Mouse (Mus musculus): ENCODE data around the gene Ctr9. TPM values are rescaled to one million over a fixed set of nuclear protein-coding genes. Genes with fewer than 3 reads are reported as not detected.

The Ctr9 gene
- polyA plus RNA-seq, 1 experiment: 16.5 TPM

- Histone ChIP-seq H3K27me3 (ENCODE audit: control insufficient read depth, insufficient read depth, insufficient read length) (no peaks in the 10 kb centered on the region), H3K36me3 (ENCODE audit: control insufficient read depth, insufficient read depth) (peaks cover 36% of the 10 kb centered on the region)
- no peak for TF ChIP-seq CEBPB (IDR thresholded peaks at IDR 0.05; ENCODE audit: insufficient read depth, poor library complexity, severe bottlenecking)
- peak; percentile 93 for TF ChIP-seq POLR2A (IDR thresholded peaks at IDR 0.05; ENCODE audit: insufficient read length, low read depth)
- peak in 1 of 3 experiments; percentile 29 for TF ChIP-seq MYOD1 (IDR thresholded peaks at IDR 0.05; ENCODE audit: control insufficient read depth in 1 of 3, insufficient read length in 2 of 3, low read depth in 2 of 3)
- TF ChIP-seq MAX (IDR thresholded peaks at IDR 0.05; ENCODE audit: low read depth): no peak
- peak; percentile 26 for TF ChIP-seq REST (IDR thresholded peaks at IDR 0.05; ENCODE audit: insufficient read depth, insufficient read length)
- TF ChIP-seq POLR2AphosphoS2 (IDR thresholded peaks at IDR 0.05; ENCODE audit: insufficient read length, low read depth): peak; percentile 96
- peak; percentile 52 for TF ChIP-seq SRF (IDR thresholded peaks at IDR 0.05; ENCODE audit: control insufficient read depth, insufficient read length, low read depth)
- no peak for TF ChIP-seq MYOG (IDR thresholded peaks at IDR 0.05; ENCODE audit: control insufficient read depth in 1 of 3, insufficient read depth in 1 of 3, insufficient read length in 2 of 3, low read depth in 2 of 3)
Observed at GRCm38 (mm10) chr7:111082822-111083732, 54.3 kb downstream of the Ctr9 start, which contains the start of gene Eif4g2. Gene Eif4g2, minus strand, starts transcription at chr7:111083030.

DNA sequence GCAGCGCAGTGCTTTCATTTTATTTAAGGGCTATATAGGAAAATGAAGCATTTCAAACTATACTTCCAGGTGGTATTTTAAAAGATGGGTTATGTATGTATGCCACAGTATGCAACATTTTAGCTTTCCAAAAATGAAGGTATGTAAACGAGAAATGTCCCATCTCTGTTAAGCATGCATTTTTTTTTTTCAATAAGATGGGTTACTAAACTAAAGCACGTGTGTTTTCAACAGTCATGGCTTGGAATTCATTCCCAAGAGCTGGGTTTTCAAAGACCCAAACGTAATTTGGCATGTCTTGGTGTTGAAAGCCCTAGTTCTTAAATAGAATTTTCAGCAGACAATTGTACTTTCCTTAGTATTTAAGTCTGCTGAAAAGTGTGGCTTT lies 55.0 kb downstream of the Ctr9 start:
- peak overlapping the region; percentile 96 for H3K4me3 ChIP-seq
- peaks cover 30% of the 10 kb centered on the region for H3K36me3 ChIP-seq (ENCODE audit: control insufficient read depth, insufficient read depth)
- peaks cover 44% of the 10 kb centered on the region for H3K79me2 ChIP-seq (ENCODE audit: control insufficient read depth, insufficient read depth)
- peak overlapping the region; percentile 92 for H3ac ChIP-seq (ENCODE audit: control insufficient read depth, insufficient read length)
- H3K4me2 ChIP-seq (ENCODE audit: low read depth): peak overlapping the region; percentile 93
- no peak for TF ChIP-seq REST (IDR thresholded peaks at IDR 0.05; ENCODE audit: insufficient read depth, insufficient read length)
- no peak for TF ChIP-seq MAX (IDR thresholded peaks at IDR 0.05; ENCODE audit: low read depth)
- TF ChIP-seq E2F4 (IDR thresholded peaks at IDR 0.05; ENCODE audit: insufficient read depth): no peak
- TF ChIP-seq TCF12 (IDR thresholded peaks at IDR 0.05; ENCODE audit: insufficient read depth, poor library complexity, severe bottlenecking): no peak
- TF ChIP-seq CEBPB (IDR thresholded peaks at IDR 0.05; ENCODE audit: insufficient read depth, poor library complexity, severe bottlenecking): no peak
- TF ChIP-seq MYOD1 (IDR thresholded peaks at IDR 0.05; ENCODE audit: control insufficient read depth in 1 of 3, insufficient read length in 2 of 3, low read depth in 2 of 3): no peak
- TF ChIP-seq POLR2A (IDR thresholded peaks at IDR 0.05; ENCODE audit: insufficient read length, low read depth): no peak
- TF ChIP-seq MYOG (IDR thresholded peaks at IDR 0.05; ENCODE audit: control insufficient read depth in 1 of 3, insufficient read depth in 1 of 3, insufficient read length in 2 of 3, low read depth in 2 of 3): no peak
- TF ChIP-seq USF1 (IDR thresholded peaks at IDR 0.05; ENCODE audit: low read depth): no peak
- TF ChIP-seq SRF (IDR thresholded peaks at IDR 0.05; ENCODE audit: control insufficient read depth, insufficient read length, low read depth): no peak
- TF ChIP-seq TCF3 (IDR thresholded peaks at IDR 0.05; ENCODE audit: insufficient read length, low read depth): no peak
- TF ChIP-seq POLR2AphosphoS2 (IDR thresholded peaks at IDR 0.05; ENCODE audit: insufficient read length, low read depth): no peak
- no peaks in the 10 kb centered on the region for H3K27me3 ChIP-seq (ENCODE audit: control insufficient read depth, insufficient read depth, insufficient read length)

More at GRCm38 (mm10) chr7:111082822-111083732, 54.3 kb downstream of the Ctr9 start, which contains the start of gene Eif4g2:
- Histone ChIP-seq H3K79me2 (ENCODE audit: control insufficient read depth, insufficient read depth) (peaks cover 50% of the 10 kb centered on the region), H3ac (ENCODE audit: control insufficient read depth, insufficient read length) (peak within 1 kb of the TSS; percentile 92), H3K4me2 (ENCODE audit: low read depth) (peak within 1 kb of the TSS; percentile 93), H3K4me3 (peak within 1 kb of the TSS; percentile 96)

- H3ac ChIP-seq (ENCODE audit: control insufficient read depth, insufficient read length): no peak overlapping the region
- H3K27me3 ChIP-seq (ENCODE audit: control insufficient read depth, insufficient read depth, insufficient read length): no peaks in the 10 kb centered on the region
- H3K4me3 ChIP-seq: peak overlapping the region; percentile 96
- H3K36me3 ChIP-seq (ENCODE audit: control insufficient read depth, insufficient read depth): peaks cover 23% of the 10 kb centered on the region
- peaks cover 38% of the 10 kb centered on the region for H3K79me2 ChIP-seq (ENCODE audit: control insufficient read depth, insufficient read depth)
- H3K4me2 ChIP-seq (ENCODE audit: low read depth): peak overlapping the region; percentile 93
- no peak for TF ChIP-seq POLR2AphosphoS2 (IDR thresholded peaks at IDR 0.05; ENCODE audit: insufficient read length, low read depth)
- TF ChIP-seq MYOD1 (IDR thresholded peaks at IDR 0.05; ENCODE audit: control insufficient read depth in 1 of 3, insufficient read length in 2 of 3, low read depth in 2 of 3): no peak
- no peak for TF ChIP-seq E2F4 (IDR thresholded peaks at IDR 0.05; ENCODE audit: insufficient read depth)
- TF ChIP-seq TCF3 (IDR thresholded peaks at IDR 0.05; ENCODE audit: insufficient read length, low read depth): no peak
Observed at GRCm38 (mm10) chr7:111084443-111084842, 55.7 kb downstream of the Ctr9 start.

DNA sequence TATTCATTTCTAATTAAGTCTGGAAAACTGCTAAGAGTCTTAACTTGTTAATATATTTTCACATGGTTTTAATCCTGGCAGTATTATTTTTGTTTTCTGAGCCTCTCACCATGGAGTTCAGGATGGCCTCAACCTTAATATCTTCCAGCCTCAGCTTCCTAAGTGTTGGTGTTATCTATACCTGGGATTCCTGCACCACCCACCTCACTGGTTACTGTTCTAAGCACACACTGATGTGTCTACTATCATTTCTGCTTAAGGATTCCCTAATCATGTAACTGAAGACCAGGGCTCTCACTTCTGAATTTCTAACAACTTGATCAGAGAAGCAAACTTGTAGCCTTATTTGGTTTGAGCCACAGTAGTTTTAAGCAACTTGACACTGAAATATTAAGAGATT lies 56.4 kb downstream of the Ctr9 start:
- H3K4me3 ChIP-seq: no peak overlapping the region
- peaks cover 31% of the 10 kb centered on the region for H3K79me2 ChIP-seq (ENCODE audit: control insufficient read depth, insufficient read depth)
- H3K4me2 ChIP-seq (ENCODE audit: low read depth): no peak overlapping the region
- H3K27me3 ChIP-seq (ENCODE audit: control insufficient read depth, insufficient read depth, insufficient read length): no peaks in the 10 kb centered on the region
- no peak for TF ChIP-seq TCF12 (IDR thresholded peaks at IDR 0.05; ENCODE audit: insufficient read depth, poor library complexity, severe bottlenecking)
- no peak for TF ChIP-seq TCF3 (IDR thresholded peaks at IDR 0.05; ENCODE audit: insufficient read length, low read depth)
- TF ChIP-seq POLR2AphosphoS2 (IDR thresholded peaks at IDR 0.05; ENCODE audit: insufficient read length, low read depth): no peak
- no peak for TF ChIP-seq MYOD1 (IDR thresholded peaks at IDR 0.05; ENCODE audit: control insufficient read depth in 1 of 3, insufficient read length in 2 of 3, low read depth in 2 of 3)
- TF ChIP-seq POLR2A (IDR thresholded peaks at IDR 0.05; ENCODE audit: insufficient read length, low read depth): no peak
- no peak for TF ChIP-seq SRF (IDR thresholded peaks at IDR 0.05; ENCODE audit: control insufficient read depth, insufficient read length, low read depth)
- TF ChIP-seq REST (IDR thresholded peaks at IDR 0.05; ENCODE audit: insufficient read depth, insufficient read length): no peak
- no peak for TF ChIP-seq USF1 (IDR thresholded peaks at IDR 0.05; ENCODE audit: low read depth)
- no peak for TF ChIP-seq E2F4 (IDR thresholded peaks at IDR 0.05; ENCODE audit: insufficient read depth)
- H3ac ChIP-seq (ENCODE audit: control insufficient read depth, insufficient read length): no peak overlapping the region
- H3K36me3 ChIP-seq (ENCODE audit: control insufficient read depth, insufficient read depth): peaks cover 16% of the 10 kb centered on the region

All from myocyte (in vitro differentiated cells).